Mouse (Mus musculus) kidney, postnatal 25 days (tissue): ENCODE measurements at regions not wholly inside any gene's neighbourhood (a gene's known extent, or its start where the extent isn't known, plus 50 kb on each side); places are given as distances from the start of the nearest gene placed in this dataset.
A peak's percentile ranks its signal among the peaks of the same experiment; 100 is the strongest.
"Not testable (repeated sequence)": the region's sequence is repeated elsewhere in the genome, so short reads cannot be mapped to it uniquely, and the experiment has no call there.

Source experiments
- DNase-seq, 2 experiments: peaks; one replicate each; pipeline ENCODE4 v3.0.0; 2021; ENCODE audit warnings: mixed read lengths in 2 of 2

DNA sequence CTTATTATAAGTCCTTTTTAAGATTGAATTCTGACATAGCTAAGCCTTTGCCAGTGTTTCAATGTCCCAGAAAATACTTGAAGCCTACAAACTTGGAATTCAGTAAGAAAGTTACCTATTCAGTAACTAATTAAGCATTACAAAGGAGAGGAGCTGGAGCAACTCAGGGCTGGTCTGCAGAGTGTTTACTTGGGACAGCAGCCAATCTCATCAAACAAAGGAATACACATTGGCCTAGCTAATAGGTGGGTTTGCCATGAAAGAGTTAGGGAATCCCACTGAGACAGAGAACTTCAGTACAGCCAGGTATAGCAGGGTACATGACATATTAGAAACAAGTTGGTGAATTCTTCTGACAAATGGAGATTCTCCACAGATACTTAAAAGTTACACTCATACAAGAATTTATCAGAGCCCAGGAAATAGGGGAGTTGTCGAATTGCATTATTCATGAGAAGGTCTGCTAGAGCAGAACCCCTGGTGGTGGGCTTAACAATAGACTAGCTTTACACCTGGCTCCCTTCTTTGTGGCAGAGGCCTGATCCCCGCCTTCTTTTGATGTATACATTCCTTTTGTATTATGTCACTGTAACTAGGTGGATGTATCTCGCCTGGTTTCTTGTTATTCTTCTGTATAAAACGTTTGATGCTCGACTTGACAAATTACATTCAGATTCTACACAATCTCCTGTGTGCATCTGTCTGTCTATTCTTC is 525.2 kb downstream of the 4930447F04Rik start:
- not testable (repeated sequence) for DNase-seq

DNA sequence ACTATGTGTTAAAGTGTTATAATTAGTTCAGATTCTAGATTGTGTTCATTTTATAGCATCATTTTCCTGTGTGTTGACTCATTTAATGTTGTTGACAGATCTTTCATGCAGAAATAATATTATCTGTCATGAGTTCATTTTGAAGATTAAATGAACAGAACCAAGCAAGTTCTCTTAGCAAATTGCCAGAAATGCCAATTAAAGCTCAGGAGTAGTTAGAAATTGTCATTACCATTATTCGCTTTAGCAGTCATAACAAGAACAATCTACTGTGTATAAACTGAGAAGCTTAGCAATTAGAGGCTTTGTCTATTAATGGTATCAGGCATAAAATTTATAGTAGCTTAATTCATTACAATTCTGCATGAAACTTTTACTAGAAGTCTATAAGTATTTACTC is 534.2 kb downstream of the 4930447F04Rik start:
- no peak for DNase-seq

GRCm38 (mm10) chrX:65734577-65734976 is 569.4 kb downstream of the 4930447F04Rik start:
- DNase-seq, result peak in 1 of 2 experiments; percentile 4

DNA sequence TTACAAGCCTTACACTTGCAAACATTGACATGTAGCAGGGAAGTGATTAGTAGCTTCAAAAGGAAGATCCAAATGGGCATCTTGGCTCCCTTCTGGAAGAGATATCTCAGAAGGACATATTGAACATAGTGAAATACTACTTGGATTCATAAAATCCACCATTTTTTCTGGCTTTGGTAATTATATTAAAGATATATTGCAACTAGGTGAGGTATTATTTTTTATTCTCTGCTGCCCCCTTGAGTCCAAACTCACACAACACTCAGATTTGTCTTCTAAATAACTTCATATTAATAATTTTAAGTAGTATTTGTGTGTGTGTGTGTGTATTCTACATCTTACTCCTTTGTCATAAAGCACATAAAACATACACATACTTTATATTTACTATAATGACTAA is 588.5 kb downstream of the 4930447F04Rik start:
- no peak for DNase-seq
